ENCODE assay signal across 8 mouse cellular contexts in genomic region chr11:86840511-86841154, GRCm38 (mm10). TPM values are rescaled to one million over a fixed set of nuclear protein-coding genes. Genes with fewer than 3 reads are reported as not detected.
DNase-seq lines count a peak whose midpoint lies in the region; ATAC-seq lines count a peak whose summit lies in the region.

No protein-coding gene starts in this region.

- no peaks in the 10 kb centered on the region for H3K27me3 ChIP-seq in forebrain, embryonic 16.5 days (replicated peaks; ENCODE audit: control insufficient read depth, insufficient read depth, low read length)
- H3K27me3 ChIP-seq in limb, embryonic 12.5 days: no peaks in the 10 kb centered on the region

- intact Hi-C loops in heart, postnatal 36 days (cut with DNase I): no loop called here

- 1% methylated on average over 3 of the region's 3 CpGs for WGBS in forebrain, embryonic 16.5 days
- WGBS in limb, embryonic 12.5 days: 35% methylated on average over 3 of the region's 3 CpGs

- ATAC-seq in forebrain, embryonic 16.5 days: peak; percentile 43; the same call in 1 of the 2 replicates
- no peak for ATAC-seq in limb, embryonic 12.5 days (ENCODE audit: insufficient number of reproducible peaks, insufficient read depth, low FRiP score, low TSS enrichment, low read depth)
- no peak for ATAC-seq in granulocyte monocyte progenitor cell, adult 5-6 weeks (replicated peaks; ENCODE audit: poor library complexity, severe bottlenecking)

- H3K4me3 ChIP-seq in forebrain, embryonic 16.5 days (replicated peaks; ENCODE audit: low read length): no peak overlapping the region
- H3K4me3 ChIP-seq in limb, embryonic 12.5 days (replicated peaks): no peak overlapping the region

- H3K9me3 ChIP-seq in forebrain, embryonic 16.5 days (ENCODE audit: control insufficient read depth, low read length): no peaks in the 10 kb centered on the region
- H3K9me3 ChIP-seq in limb, embryonic 12.5 days: no peaks in the 10 kb centered on the region

- no peak overlapping the region for H3K9ac ChIP-seq in forebrain, embryonic 16.5 days (replicated peaks; ENCODE audit: low read depth, low read length)
- no peak overlapping the region for H3K9ac ChIP-seq in limb, embryonic 12.5 days (replicated peaks)

- no peak overlapping the region for H3K4me2 ChIP-seq in forebrain, embryonic 16.5 days (ENCODE audit: low read length)
- H3K4me2 ChIP-seq in limb, embryonic 12.5 days: no peak overlapping the region

- peak overlapping the region; percentile 45 for H3K27ac ChIP-seq in forebrain, embryonic 16.5 days (ENCODE audit: low read length)
- H3K27ac ChIP-seq in limb, embryonic 12.5 days: peak overlapping the region; percentile 0; the same call in 1 of the 2 replicates

- no peaks in the 10 kb centered on the region for H3K36me3 ChIP-seq in forebrain, embryonic 16.5 days (ENCODE audit: control insufficient read depth, insufficient read depth)
- no peaks in the 10 kb centered on the region for H3K36me3 ChIP-seq in limb, embryonic 12.5 days

- DNase-seq in urinary bladder, postnatal 14 days (ENCODE audit: low spot score): peak; percentile 77
- DNase-seq in urinary bladder, postnatal 10 days (ENCODE audit: low spot score): no peak
- DNase-seq in heart, postnatal 36 days: peak; percentile 63 to 70
- DNase-seq in ovary, postnatal 36 days (ENCODE audit: low spot score): peak; percentile 64
- no peak for DNase-seq in thymus, postnatal 36 days

- H3K4me1 ChIP-seq in forebrain, embryonic 16.5 days (replicated peaks; ENCODE audit: control insufficient read depth, insufficient read depth, low read length): peaks cover 15% of the 10 kb centered on the region
- H3K4me1 ChIP-seq in limb, embryonic 12.5 days (replicated peaks): peaks cover 5% of the 10 kb centered on the region; the same call in 1 of the 2 replicates

RNA-seq across cellular contexts. Expression of gene Dhx40, which starts 33.1 kb away (rescaled TPM):
- polyA plus RNA-seq in forebrain, embryonic 16.5 days (2015; fragmentation: Nextera tagmentation; extraction: Ambion mirVana): 30.5 and 35.1 TPM in 2 replicates
- 10 to 100 TPM; 18.7 to 18.9 TPM for total RNA-seq in heart, postnatal 36 days (2021)
- 36.4 and 39.7 TPM in 2 replicates for polyA plus RNA-seq in limb, embryonic 12.5 days (2016; fragmentation: Nextera tagmentation; extraction: Ambion mirVana)
- 16.3 and 19.3 TPM in 2 replicates for total RNA-seq in granulocyte monocyte progenitor cell, adult 5-6 weeks (2014; fragmentation: Nextera tagmentation)
- 31.7 and 31.9 TPM in 2 replicates for total RNA-seq in granulocyte monocyte progenitor cell, adult 5-6 weeks (2017)

Comparison
In these comparisons a context has a peak if more than half of its experiments do, and no peak if none do; other contexts are left out.
1. DNase-seq: peak in urinary bladder, postnatal 14 days (single experiment), heart, postnatal 36 days (2 of 2) and ovary, postnatal 36 days (single experiment); none in urinary bladder, postnatal 10 days (single experiment) and thymus, postnatal 36 days (0 of 2).